Mouse (Mus musculus) liver, postnatal 0 days (tissue): ENCODE data around the gene Ube2dnl2. TPM values are rescaled to one million over a fixed set of nuclear protein-coding genes. Genes with fewer than 3 reads are reported as not detected.

Experiments
- ATAC-seq: fragments of 200-750 bp; cut with Nextera tagmentation; 2 replicates; pipeline ENCODE4 v1.8.0; 2017; ENCODE audit warnings: mild to moderate bottlenecking, moderate library complexity
- DNase-seq: peaks from one replicate; pipeline ENCODE4 v3.0.0-alpha.2; 2016
- H3K27ac ChIP-seq: fragments of 300-500 bp; sonication (generic); 2 replicates; pipeline ENCODE4 v1.5.1; 2014; ENCODE audit warnings: antibody characterized with exemption, moderate library complexity, mild to moderate bottlenecking, low read depth
- H3K27me3 ChIP-seq: fragments of 300-500 bp; sonication (generic); 2 replicates; pipeline ENCODE4 v1.6.1; 2014; ENCODE audit warnings: low read length, control low read depth, mixed read lengths; ENCODE audit not compliant: insufficient read depth
- H3K36me3 ChIP-seq: fragments of 300-500 bp; sonication (generic); replicated peaks from 2 replicates; pipeline ENCODE4 v1.6.1; 2014; ENCODE audit warnings: mild to moderate bottlenecking, control low read depth, low read length, moderate library complexity, mixed read lengths; ENCODE audit not compliant: insufficient read depth
- H3K4me1 ChIP-seq: fragments of 300-500 bp; sonication (generic); 2 replicates; pipeline ENCODE4 v1.6.1; 2014; ENCODE audit warnings: antibody characterized with exemption, mild to moderate bottlenecking, control low read depth; ENCODE audit not compliant: insufficient read depth
- H3K4me2 ChIP-seq: fragments of 300-500 bp; sonication (generic); 2 replicates; pipeline ENCODE4 v1.6.1; 2014; ENCODE audit warnings: low read depth, mild to moderate bottlenecking, low read length, moderate library complexity, mixed read lengths
- H3K4me3 ChIP-seq: fragments of 300-500 bp; sonication (generic); 2 replicates; pipeline ENCODE4 v1.5.1; 2014; ENCODE audit warnings: low read depth, low read length
- H3K9ac ChIP-seq: fragments of 300-500 bp; sonication (generic); replicated peaks from 2 replicates; pipeline ENCODE4 v1.6.1; 2014; ENCODE audit warnings: mild to moderate bottlenecking, moderate library complexity
- H3K9me3 ChIP-seq: fragments of 300-500 bp; sonication (generic); 2 replicates; pipeline ENCODE4 v1.6.1; 2016; ENCODE audit warnings: mild to moderate bottlenecking, control low read depth, low read length, mixed read lengths
- CTCF ChIP-seq: sonication (generic); IDR thresholded peaks from 2 replicates; pipeline ENCODE4 v1.5.1; 2016; ENCODE audit warnings: antibody characterized with exemption, low read depth
- EP300 ChIP-seq: IDR thresholded peaks from 2 replicates; pipeline ENCODE4 v1.6.1; 2016; ENCODE audit warnings: antibody characterized with exemption, low read depth, mild to moderate bottlenecking
- WGBS: fragments of 180-500 bp; shearing (Covaris S2); extraction: QIAGEN DNeasy Blood & Tissue Kit; methylation state at CpG from one replicate; pipeline ENCODE4 v1.1.7; 2014; ENCODE audit not compliant: insufficient replicate concordance; 5-methylcytosine and 5-hydroxymethylcytosine counted together
- polyA plus RNA-seq: library from polyadenylated mRNA; unstranded; fragments of >200 nt; fragmentation: Nextera tagmentation; extraction: Ambion mirVana; gene quantifications from 2 replicates; pipeline ENCODE4 v1.2.1, GENCODE M21; 2015

Gene Ube2dnl2
- not detected in 2 replicates for polyA plus RNA-seq

DNA sequence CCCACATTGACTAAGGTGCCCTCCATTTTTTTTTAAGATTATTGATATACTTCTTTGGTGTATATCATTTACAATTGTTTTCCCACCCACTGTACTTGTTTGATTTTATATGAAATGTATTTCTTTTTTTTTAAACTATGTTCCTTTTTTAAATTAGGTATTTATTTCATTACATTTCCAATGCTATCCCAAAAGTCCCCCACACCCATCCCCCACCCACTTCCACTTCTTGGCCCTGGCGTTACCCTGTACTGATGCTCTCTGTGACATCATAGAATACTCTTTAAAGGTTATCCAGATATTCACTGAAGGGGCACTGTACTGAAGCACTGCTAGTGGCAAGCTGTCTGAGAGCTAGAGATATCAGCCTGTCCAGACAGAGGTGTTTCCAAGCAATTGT is at the start of gene Ube2dnl2:
TSS of gene Ube2dnl2 (plus strand) at position 301 of the 400 bp plus-strand sequence.
- TF ChIP-seq CTCF: no peak
- no peak for TF ChIP-seq EP300
- 54% methylated on average over 1 of the region's 1 CpGs for WGBS
- no peak for DNase-seq
- Histone ChIP-seq H3K36me3 (no peaks in the 10 kb centered on the region), H3K4me3 (no peak within 1 kb of the TSS), H3K27ac (no peak within 1 kb of the TSS), H3K9ac (no peak within 1 kb of the TSS), H3K9me3 (no peaks in the 10 kb centered on the region), H3K4me1 (no peaks in the 10 kb centered on the region), H3K4me2 (no peak within 1 kb of the TSS), H3K27me3 (no peaks in the 10 kb centered on the region)
- ATAC-seq: no peak

DNA sequence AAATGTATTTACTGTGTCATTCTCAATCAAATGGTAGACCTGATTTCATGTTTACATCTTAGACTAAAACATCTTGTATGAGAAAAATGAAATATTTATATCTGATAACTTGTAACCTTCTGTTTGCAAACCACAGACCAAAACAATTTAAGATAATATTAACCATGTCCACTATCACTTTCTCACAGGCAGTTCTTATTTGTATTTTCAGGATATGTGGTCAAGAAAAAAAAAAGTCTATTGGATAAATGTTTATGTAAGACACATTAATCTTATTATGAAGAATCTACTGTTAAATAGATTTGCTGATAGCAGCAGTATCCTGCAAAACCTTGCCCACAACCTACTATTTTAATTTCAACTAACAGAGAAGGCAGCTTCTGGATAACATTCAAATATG is 11.9 kb upstream of the Ube2dnl2 start:
- ATAC-seq: no peak
- no peak overlapping the region for H3K27ac ChIP-seq
- no peak overlapping the region for H3K4me3 ChIP-seq
- TF ChIP-seq EP300 (no peak), CTCF (no peak)
- H3K36me3 ChIP-seq: no peaks in the 10 kb centered on the region
- no peak overlapping the region for H3K9ac ChIP-seq
- no peaks in the 10 kb centered on the region for H3K9me3 ChIP-seq
- DNase-seq: no peak
- H3K4me2 ChIP-seq: no peak overlapping the region
- H3K4me1 ChIP-seq: no peaks in the 10 kb centered on the region
- H3K27me3 ChIP-seq: no peaks in the 10 kb centered on the region

DNA sequence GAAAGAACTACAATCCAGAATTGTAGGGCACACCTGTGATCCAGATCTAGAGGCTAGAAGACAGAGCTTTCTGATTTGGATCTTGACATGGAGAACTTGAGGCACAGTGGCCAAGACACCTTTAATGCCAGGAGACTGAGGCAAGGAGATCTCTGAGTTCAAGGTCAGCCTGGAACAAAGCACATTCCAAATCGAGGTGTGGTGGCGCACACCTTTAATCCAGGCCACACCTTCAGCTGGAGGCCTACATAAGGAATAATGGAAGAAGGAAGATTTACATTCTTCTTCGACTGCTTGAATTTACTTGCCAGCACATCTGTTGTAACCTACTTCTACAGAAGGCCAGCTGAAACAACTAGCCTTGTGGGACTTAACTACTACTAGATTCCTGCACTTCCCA is 9.9 kb upstream of the Ube2dnl2 start:
- Histone ChIP-seq H3K27me3 (no peaks in the 10 kb centered on the region), H3K4me2 (no peak overlapping the region), H3K4me3 (no peak overlapping the region), H3K36me3 (no peaks in the 10 kb centered on the region), H3K4me1 (no peaks in the 10 kb centered on the region), H3K9ac (no peak overlapping the region), H3K9me3 (no peaks in the 10 kb centered on the region), H3K27ac (no peak overlapping the region)
- 78% methylated on average over 3 of the region's 3 CpGs for WGBS
- no peak for DNase-seq
- TF ChIP-seq EP300 (no peak), CTCF (no peak)
- no peak for ATAC-seq

DNA sequence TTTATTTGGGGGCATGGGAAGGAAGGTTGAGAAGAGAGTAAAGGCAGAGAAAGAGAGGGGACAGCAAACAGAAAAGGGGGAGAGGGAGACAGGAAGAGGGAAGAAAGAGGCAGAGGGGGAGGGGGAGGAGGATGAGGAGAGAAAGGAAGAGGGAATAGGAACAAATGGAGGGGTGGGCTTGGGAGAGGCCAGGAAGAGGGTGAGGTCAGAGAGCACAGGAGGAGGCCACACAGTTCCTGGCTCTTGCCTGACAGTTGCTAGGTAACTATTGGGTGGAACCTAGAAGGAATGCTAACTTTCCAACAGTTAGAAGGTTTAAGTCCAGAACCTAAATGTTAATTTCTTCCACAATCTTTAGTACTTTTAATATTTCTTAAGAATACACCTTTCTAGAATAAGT is 4.0 kb upstream of the Ube2dnl2 start:
- TF ChIP-seq CTCF: no peak
- TF ChIP-seq EP300: no peak
- ATAC-seq (no peak), DNase-seq (no peak)
- H3K4me2 ChIP-seq: no peak overlapping the region
- no peak overlapping the region for H3K27ac ChIP-seq
- no peaks in the 10 kb centered on the region for H3K9me3 ChIP-seq
- H3K9ac ChIP-seq: no peak overlapping the region
- no peak overlapping the region for H3K4me3 ChIP-seq
- no peaks in the 10 kb centered on the region for H3K36me3 ChIP-seq
- no peaks in the 10 kb centered on the region for H3K4me1 ChIP-seq
- H3K27me3 ChIP-seq: no peaks in the 10 kb centered on the region

DNA sequence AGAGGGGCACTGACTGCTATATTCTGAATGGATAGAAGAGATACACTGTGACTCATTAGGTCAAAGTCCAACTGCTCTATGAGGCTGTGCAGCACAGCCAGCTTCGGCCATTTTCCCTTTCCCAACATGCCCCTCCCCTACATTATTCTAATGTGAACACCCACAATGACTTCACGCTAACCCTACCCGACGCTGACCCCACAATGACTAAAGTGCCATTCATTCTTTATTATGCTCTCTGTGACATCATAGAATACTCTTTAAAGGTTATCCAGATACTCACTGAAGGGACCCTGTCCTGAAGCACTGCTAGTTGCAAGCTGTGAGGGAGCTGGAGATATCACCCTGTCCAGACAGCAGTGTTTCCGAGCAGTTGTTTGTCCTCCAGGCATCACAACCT is 2.7 kb upstream of the Ube2dnl2 start, which contains the start of gene Ube2dnl1:
TSS of gene Ube2dnl1 (plus strand) at position 301 of the 400 bp plus-strand sequence.
- Histone ChIP-seq H3K27me3 (no peaks in the 10 kb centered on the region), H3K4me2 (no peak within 1 kb of the TSS), H3K9ac (no peak within 1 kb of the TSS), H3K4me3 (no peak within 1 kb of the TSS), H3K9me3 (no peaks in the 10 kb centered on the region), H3K36me3 (no peaks in the 10 kb centered on the region), H3K27ac (no peak within 1 kb of the TSS), H3K4me1 (no peaks in the 10 kb centered on the region)
- TF ChIP-seq EP300: no peak
- no peak for TF ChIP-seq CTCF
- 73% methylated on average over 5 of the region's 5 CpGs for WGBS
- ATAC-seq: no peak
- DNase-seq: no peak

DNA sequence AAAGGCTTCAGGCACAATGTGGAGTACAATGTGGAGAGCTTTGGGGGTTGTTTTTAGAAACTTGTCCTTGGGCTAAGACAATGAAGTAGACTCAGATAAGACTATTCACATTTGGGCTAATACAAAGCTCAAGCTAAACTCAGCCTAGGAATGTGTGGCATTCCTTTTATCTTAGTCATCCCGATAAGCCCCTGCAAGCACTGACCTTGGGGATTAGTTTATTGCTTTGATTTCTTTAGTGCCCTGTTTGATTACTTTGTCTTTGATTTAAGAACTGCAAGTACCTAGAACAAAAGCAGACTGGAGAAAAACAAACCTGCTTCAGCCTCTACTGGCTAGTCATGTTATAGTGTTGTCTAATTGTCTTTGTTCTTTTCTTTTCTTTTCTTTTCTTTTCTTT is 47.7 kb downstream of the Ube2dnl2 start:
- WGBS: 29% methylated on average over 1 of the region's 1 CpGs
- TF ChIP-seq EP300: no peak
- no peak for TF ChIP-seq CTCF

More for the DNA sequence above, 47.7 kb downstream of the Ube2dnl2 start:
- Histone ChIP-seq H3K9ac (no peak overlapping the region), H3K4me2 (no peak overlapping the region), H3K27me3 (no peaks in the 10 kb centered on the region), H3K36me3 (no peaks in the 10 kb centered on the region), H3K4me1 (no peaks in the 10 kb centered on the region), H3K9me3 (no peaks in the 10 kb centered on the region), H3K27ac (no peak overlapping the region), H3K4me3 (no peak overlapping the region)
- no peak for ATAC-seq
- no peak for DNase-seq

Other genes starting within 250 kb of the Ube2dnl2 start
- gene Ube2dnl1, start 2.6 kb upstream of the Ube2dnl2 start, polyA plus RNA-seq: not detected in 2 replicates